Mouse (Mus musculus): ENCODE results near the gene 1810010H24Rik. TPM values are rescaled to one million over a fixed set of nuclear protein-coding genes. Genes with fewer than 3 reads are reported as not detected.
"Not testable (repeated sequence)": the region's sequence is repeated elsewhere in the genome, so short reads cannot be mapped to it uniquely, and the experiment has no call there.

Gene 1810010H24Rik
- total and polyA plus RNA-seq, 3 experiments: 0.42 to 2.5 TPM; not detected in 1

- no peak for TF ChIP-seq CHD1 (IDR thresholded peaks at IDR 0.05; ENCODE audit: low read depth, low read length)
- no peak for TF ChIP-seq SMC3 (IDR thresholded peaks at IDR 0.05; ENCODE audit: low read depth, low read length)
- TF ChIP-seq MXI1 (IDR thresholded peaks at IDR 0.05; ENCODE audit: low read depth, low read length): peak; percentile 48; the same call in 1 of the 2 replicates
- TF ChIP-seq RCOR1 (IDR thresholded peaks at IDR 0.05; ENCODE audit: low read depth, low read length): peak; percentile 58; the same call in 1 of the 2 replicates
- TF ChIP-seq GATA1 (IDR thresholded peaks at IDR 0.05; ENCODE audit: low read depth, low read length): peak; percentile 92
Measured at GRCm38 (mm10) chr11:106994246-106995085, 31.0 kb upstream of the 1810010H24Rik start (continued).

- peak; percentile 54 for DNase-seq (ENCODE audit: low read depth, low spot score)
- Histone ChIP-seq H3K79me2 (ENCODE audit: control insufficient read depth, insufficient read depth, low read length, poor library complexity) (peaks cover 50% of the 10 kb centered on the region), H3K4me3 (ENCODE audit: control insufficient read depth in 1 of 2, insufficient read depth in 1 of 2, low read depth in 2 of 2, low read length in 2 of 2) (peak overlapping the region; percentile 90 to 94), H3K4me1 (ENCODE audit: control insufficient read depth in 1 of 2, insufficient read depth in 2 of 2, low read length in 2 of 2) (peaks cover 20 to 22% of the 10 kb centered on the region in 2 experiments), H3K9ac (ENCODE audit: control insufficient read depth, low read depth, low read length, poor library complexity, severe bottlenecking) (peak overlapping the region; percentile 90; the same call in 1 of the 2 replicates), H3K27ac (ENCODE audit: control insufficient read depth, low read depth, low read length) (peak overlapping the region; percentile 42; the same call in 1 of the 2 replicates), H3K36me3 (ENCODE audit: control insufficient read depth in 1 of 2, insufficient read depth in 2 of 2, low read length in 2 of 2) (peaks cover 45 to 50% of the 10 kb centered on the region in 2 experiments)
- TF ChIP-seq GABPA (IDR thresholded peaks at IDR 0.05; ENCODE audit: low read depth, low read length) (0 out of 2 replicates have a peak, but pooled peaks have one; percentile 19), ZMIZ1 (IDR thresholded peaks at IDR 0.05; ENCODE audit: low read depth, low read length) (0 out of 2 replicates have a peak, but pooled peaks have one; percentile 0), E2F4 (IDR thresholded peaks at IDR 0.05; ENCODE audit: borderline replicate concordance, low read depth, low read length) (0 out of 2 replicates have a peak, but pooled peaks have one; percentile 24), MAX (IDR thresholded peaks at IDR 0.05; ENCODE audit: low read length) (0 out of 2 replicates have a peak, but pooled peaks have one; percentile 10), MAFK (IDR thresholded peaks at IDR 0.05; ENCODE audit: borderline replicate concordance, low read depth, low read length) (peak; percentile 42; the same call in 1 of the 2 replicates), ETS1 (IDR thresholded peaks at IDR 0.05; ENCODE audit: low read depth, low read length) (peak; percentile 59), EP300 (IDR thresholded peaks at IDR 0.05; ENCODE audit: low read depth in 1 of 2, low read length in 2 of 2) (peak; percentile 17 to 54; a peak in 1 of 4 replicates), GATA1 (IDR thresholded peaks at IDR 0.05; ENCODE audit: low read depth, low read length) (0 out of 2 replicates have a peak, but pooled peaks have one; percentile 31)
- not testable (repeated sequence) for H3K9me3 ChIP-seq (replicated peaks; ENCODE audit: insufficient read depth, low read length); H3K27me3 ChIP-seq (ENCODE audit: control insufficient read depth in 1 of 2, insufficient read depth in 2 of 2, low read length in 2 of 2)
Measured at GRCm38 (mm10) chr11:106996492-106996891, 29.0 kb upstream of the 1810010H24Rik start.

- Histone ChIP-seq H3K79me2 (ENCODE audit: control insufficient read depth, insufficient read depth, low read length, poor library complexity) (peaks cover 45% of the 10 kb centered on the region), H3K36me3 (ENCODE audit: control insufficient read depth in 1 of 2, insufficient read depth in 2 of 2, low read length in 2 of 2) (peaks cover 35 to 50% of the 10 kb centered on the region in 2 experiments)
Measured at GRCm38 (mm10) chr11:106997976-106998375, 27.5 kb upstream of the 1810010H24Rik start.

More at GRCm38 (mm10) chr11:106997976-106998375, 27.5 kb upstream of the 1810010H24Rik start:
- TF ChIP-seq EP300 (IDR thresholded peaks at IDR 0.05; ENCODE audit: low read depth in 1 of 2, low read length in 2 of 2): no peak
- TF ChIP-seq CTCF (IDR thresholded peaks at IDR 0.05 in 2 of 3, conservative IDR thresholded peaks at IDR 0.05 in 1 of 3; ENCODE audit: control insufficient read depth in 1 of 3, insufficient read depth in 1 of 3, low read depth in 2 of 3, low read length in 3 of 3, poor library complexity in 1 of 3, severe bottlenecking in 1 of 3): no peak
- 0 out of 2 replicates have a peak, but pooled peaks have one; percentile 36 for TF ChIP-seq CHD1 (IDR thresholded peaks at IDR 0.05; ENCODE audit: low read depth, low read length)
- no peak for TF ChIP-seq ZNF384 (IDR thresholded peaks at IDR 0.05; ENCODE audit: low read depth, low read length)
- no peak for TF ChIP-seq RAD21 (IDR thresholded peaks at IDR 0.05; ENCODE audit: low read depth, low read length)
- no peak for TF ChIP-seq UBTF (IDR thresholded peaks at IDR 0.05; ENCODE audit: borderline replicate concordance, insufficient read depth, low read depth, low read length)
- 0 out of 2 replicates have a peak, but pooled peaks have one; percentile 44 for TF ChIP-seq TBP (IDR thresholded peaks at IDR 0.05; ENCODE audit: low read depth, low read length)
- H3K4me3 ChIP-seq (ENCODE audit: control insufficient read depth in 1 of 2, insufficient read depth in 1 of 2, low read depth in 2 of 2, low read length in 2 of 2): peak overlapping the region; percentile 90 to 94
- no peaks in the 10 kb centered on the region for H3K9me3 ChIP-seq (replicated peaks; ENCODE audit: insufficient read depth, low read length)
- H3K27ac ChIP-seq (ENCODE audit: control insufficient read depth, low read depth, low read length): no peak overlapping the region; the same call in 1 of the 2 replicates
- H3K27me3 ChIP-seq (ENCODE audit: control insufficient read depth in 1 of 2, insufficient read depth in 2 of 2, low read length in 2 of 2): no peaks in the 10 kb centered on the region
- H3K9ac ChIP-seq (ENCODE audit: control insufficient read depth, low read depth, low read length, poor library complexity, severe bottlenecking): peak overlapping the region; percentile 90
- peak; percentile 53 for DNase-seq (ENCODE audit: low read depth, low spot score)
- peaks cover 23 to 29% of the 10 kb centered on the region in 2 experiments for H3K4me1 ChIP-seq (ENCODE audit: control insufficient read depth in 1 of 2, insufficient read depth in 2 of 2, low read length in 2 of 2)

Data from MEL (cell line).